Mouse (Mus musculus) CH12F3 (cell line): ENCODE data around the gene Chmp2a.
"Not testable (repeated sequence)": the region's sequence is repeated elsewhere in the genome, so short reads cannot be mapped to it uniquely, and the experiment has no call there.

Experiments used
- in situ Hi-C: fragments of 300-500 bp; cut with MboI; formaldehyde crosslinking; loops from 2 replicates; pipeline ENCODE4 v1.14.3; 2020; ENCODE audit warnings: low sequenced_read_pairs

Gene Chmp2a

DNA sequence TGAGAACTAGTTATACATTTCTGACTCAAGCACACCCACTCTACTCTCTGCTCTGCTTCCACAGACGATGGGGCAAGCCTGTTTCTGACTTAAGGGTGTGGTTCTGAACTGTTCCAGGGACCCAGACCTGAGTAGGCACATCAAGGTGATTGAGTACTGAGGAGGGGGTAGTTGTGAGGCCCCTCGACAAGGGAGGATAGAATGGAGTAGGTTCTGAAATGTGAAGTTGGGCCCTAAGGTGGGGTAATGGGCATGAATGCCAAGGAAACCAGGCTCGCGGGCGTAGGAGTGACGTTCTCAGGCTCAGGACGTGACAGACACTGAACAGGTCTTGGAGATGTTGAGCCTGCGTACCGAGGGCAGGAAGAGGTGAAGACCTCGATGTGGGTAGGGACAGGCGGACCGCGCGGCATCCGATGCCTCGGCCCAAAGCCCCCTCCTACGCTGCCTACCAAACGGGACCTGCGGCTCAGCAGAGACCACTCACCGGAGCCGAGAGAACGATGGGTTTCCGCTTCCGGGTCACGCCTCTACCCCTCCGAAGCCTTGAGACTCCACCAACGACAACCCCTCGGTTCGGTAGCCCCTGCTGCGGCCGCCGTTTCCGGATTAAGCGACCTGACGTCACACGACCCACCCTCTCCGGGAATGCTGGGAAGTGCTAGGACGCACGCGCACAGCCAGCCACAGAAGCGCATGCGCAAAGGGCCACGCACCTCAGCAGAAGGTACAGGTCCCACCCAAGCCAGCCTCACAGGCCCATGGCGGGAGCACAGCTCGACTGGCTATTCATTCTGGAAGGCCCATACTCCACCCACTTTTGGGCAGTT is at the start of gene Chmp2a:
TSS of gene Chmp2a (minus strand) at position 660 of the 830 bp plus-strand sequence.
- in situ Hi-C loops, result no loop called here

DNA sequence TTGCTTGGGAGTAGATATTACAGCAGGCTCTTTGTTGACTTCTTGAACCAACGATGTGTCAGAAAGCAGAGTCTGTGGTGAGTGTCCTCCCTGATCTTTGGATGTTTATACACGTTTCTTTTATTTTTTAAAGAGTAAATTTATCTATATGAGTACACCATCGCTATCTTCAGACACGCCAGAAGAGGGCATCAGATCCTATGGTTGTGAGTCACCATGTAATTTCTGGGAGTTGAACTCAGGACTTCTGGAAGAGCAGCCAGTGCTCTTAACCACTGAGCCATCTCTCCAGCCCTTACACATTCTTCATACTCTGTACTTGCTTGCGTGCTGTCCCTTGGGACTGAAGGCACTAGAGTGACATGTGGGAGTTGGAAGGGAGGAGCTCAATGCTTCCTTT is 37.7 kb upstream of the Chmp2a start:
- in situ Hi-C loops, result no loop called here

DNA sequence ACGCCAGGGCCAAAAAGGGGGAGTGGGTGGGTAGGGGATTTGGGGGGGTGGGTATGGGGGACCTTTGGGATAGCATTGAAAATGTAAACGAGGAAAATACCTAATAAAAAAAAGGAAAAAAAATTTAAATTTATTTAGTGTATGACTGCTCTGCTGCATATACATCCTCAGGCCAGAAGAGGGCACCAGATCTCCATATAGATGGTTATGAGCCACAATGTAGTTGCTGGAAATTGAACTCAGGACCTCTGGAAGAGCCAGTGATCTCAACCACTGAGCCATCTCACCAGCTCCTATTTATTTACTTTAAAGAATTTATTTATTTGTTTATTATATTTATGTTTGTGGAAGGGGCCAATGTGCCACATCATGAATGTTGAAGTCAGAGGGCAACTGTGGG is 28.8 kb upstream of the Chmp2a start:
- in situ Hi-C loops, result not testable (repeated sequence)

DNA sequence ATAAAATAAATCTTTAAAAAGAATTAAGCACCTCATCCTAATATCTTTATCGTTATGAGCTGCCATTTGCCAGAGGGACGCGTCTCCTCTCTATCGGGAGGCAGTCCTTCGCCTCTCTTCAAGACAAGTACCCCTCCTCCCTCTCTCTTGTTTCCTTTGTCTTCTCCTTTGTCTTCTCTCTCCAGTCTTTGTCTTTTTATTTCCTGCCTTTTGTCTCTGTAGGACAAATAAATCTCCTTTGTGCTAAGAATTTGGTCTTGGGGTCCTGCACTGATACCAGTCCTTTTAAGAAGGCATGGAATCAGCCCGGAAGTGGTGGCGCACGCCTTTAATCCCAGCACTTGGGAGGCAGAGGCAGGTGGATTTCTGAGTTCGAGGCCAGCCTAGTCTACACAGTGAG is 24.9 kb upstream of the Chmp2a start:
- in situ Hi-C loops, result no loop called here

DNA sequence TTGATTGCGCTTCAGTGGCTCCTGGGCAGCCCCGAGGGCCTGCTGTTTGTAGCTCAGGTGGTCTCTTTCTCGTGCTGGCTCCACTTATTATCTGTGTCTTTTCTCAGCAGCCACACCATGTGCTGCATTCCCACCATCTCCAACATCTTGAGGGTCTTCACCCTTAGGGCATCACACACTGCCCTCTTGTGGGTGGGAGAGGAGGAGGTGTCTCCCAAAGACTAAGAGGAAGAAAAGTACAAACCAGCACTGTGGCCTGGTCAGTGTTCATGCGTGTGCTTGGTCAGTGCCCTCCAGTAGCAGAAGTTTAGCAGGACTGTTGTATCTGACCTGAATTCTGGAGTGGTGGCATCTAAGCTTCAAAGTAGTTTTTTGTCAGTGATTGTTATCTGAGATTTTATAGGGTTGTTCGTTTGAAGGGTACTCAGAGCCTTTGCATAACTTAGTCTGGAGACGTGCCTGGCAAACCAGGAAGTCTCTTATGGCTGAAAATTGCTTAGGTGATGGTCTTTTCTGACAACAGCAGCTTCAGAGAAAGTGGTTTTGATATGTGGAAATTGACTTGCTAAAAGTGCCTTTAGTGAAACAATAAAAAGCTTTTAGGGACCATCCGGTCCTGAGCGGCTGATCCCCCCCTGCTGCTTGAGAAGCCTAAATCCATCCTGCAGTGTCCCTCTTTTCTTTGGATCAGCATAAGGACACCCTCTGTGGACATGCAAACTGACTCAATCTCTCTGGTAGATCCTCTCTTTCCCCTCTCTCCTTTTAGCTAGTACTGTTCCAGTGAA is 22.5 kb upstream of the Chmp2a start:
- in situ Hi-C loops, result no loop called here

DNA sequence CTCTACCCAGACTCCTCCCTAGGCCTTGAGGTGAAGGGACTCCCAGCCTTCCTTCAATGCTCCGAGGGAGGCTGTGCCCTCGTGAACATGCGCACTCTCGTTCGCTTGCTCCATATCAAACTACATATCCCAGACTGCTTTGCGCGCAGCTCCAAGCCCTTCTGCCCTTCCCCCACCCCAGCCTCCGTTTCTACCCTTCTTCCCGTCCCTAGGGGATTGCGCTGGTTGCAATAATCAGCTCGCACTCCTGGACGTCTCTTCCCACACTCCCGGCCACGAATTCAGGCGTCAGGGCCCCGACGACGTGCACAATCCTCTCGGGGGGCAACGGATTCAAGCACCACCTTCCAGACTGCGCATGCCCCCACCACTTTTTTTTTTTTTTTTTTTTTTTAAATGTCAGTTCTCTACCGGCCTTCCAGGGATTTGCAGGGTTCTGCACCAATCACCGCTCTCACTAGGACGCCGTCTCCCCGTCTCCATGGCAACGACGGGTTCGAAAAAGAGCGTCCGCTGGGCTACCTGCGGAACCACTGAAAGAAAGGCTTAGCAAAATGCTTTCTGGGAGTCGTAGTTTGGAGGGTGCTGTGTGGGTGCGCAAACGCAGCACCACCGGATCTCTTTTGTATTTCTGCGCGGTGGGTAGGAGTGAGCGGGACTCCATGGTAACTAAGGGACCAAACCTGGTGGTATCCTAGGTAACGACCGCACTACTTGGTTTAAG is 19.8 kb upstream of the Chmp2a start, which contains the start of gene Mzf1:
TSS of gene Mzf1 (minus strand) at position 478 of the 724 bp plus-strand sequence.
- in situ Hi-C loops, result no loop called here

DNA sequence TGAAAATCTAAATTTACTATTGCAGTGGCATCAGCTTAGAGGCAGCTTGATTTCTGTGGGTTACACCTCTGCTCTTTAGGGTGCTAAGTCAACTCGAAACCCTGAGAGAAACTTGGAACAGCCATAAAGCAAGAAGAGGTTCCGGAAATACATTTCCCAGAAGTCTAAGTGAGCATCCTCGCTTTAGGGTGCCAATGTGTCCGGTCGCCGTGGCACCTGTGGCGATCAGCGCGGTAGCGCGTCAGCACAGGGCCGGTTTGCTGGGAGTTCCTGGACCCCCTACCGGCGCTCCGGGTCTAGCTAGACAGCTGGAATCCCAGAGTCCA is 19.3 kb upstream of the Chmp2a start:
- in situ Hi-C loops, result no loop called here

DNA sequence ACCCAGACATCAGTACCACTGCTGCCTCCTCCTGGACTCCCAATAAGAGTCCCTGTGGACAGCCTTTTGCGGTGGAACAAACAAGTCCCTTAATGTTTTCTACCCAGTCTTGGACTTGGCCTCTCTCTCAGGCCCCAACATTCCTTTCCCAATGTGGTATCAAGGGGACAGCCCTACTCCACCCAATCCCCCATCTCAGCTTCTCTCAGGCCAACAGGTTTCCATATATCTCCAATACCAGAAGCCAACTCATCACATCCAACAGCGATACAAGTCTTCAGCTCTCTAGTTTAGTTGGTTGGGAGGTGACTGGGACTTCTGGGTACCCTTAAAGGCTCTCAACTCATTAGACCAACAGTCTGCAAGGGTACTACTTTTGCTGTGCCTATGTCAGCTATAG is 18.9 kb upstream of the Chmp2a start:
- in situ Hi-C loops, result no loop called here

DNA sequence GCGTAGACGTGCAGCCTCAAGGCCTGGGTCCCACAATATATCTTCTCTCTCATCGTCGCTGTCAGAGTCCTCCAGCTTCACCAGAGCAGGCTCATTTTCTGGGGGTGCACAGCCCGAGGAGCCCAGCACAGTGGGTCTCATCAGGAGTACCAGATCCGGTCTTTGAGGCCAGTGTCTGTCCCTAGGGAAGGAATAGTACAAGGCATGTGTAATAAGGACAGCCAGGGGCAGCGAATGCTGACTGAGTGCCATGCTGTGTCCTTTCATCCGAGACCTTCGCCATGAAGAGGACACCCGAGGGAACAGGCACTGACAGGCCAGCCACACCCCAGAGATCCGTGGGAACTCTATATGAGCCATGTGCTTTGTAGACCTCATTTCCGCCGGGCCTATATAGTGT is 18.4 kb upstream of the Chmp2a start:
- in situ Hi-C loops, result no loop called here

DNA sequence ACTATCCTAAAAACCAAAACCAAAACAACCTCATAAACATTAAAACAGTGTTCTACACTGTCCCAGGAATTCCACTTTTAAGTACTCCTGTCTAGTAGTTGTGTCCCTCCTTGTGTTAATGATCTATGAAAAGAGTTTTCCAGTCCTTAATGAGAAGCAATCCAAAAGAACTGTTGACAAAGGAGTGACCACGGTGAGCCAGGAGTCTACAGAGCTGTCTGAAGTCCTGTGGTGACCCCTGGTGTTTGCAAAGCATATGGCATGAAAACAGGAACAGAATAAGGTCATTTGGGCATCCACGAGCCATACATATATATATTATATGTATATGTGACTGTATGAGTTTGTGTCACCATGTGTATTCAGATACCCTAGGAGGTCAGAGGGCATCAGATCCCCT is 11.5 kb upstream of the Chmp2a start:
- in situ Hi-C loops, result no loop called here

DNA sequence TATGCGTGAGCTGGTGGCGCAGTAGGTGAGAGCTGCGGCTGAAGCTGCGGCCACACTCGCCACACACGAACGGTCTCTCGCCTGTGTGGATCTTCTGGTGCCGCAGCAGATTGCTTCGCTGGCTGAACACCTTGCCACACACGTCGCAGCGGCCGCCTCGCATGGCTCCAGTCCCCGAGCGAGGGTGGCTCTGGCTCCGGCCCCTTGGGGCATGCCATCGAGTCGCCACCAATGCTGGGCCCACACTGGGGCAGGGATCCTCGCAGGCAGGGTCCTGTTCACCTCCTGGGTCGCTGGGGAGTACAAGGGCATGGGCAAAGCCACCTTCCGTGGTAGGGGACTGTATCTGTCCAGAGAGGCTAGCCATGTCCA is 9.6 kb upstream of the Chmp2a start:
- in situ Hi-C loops, result no loop called here

DNA sequence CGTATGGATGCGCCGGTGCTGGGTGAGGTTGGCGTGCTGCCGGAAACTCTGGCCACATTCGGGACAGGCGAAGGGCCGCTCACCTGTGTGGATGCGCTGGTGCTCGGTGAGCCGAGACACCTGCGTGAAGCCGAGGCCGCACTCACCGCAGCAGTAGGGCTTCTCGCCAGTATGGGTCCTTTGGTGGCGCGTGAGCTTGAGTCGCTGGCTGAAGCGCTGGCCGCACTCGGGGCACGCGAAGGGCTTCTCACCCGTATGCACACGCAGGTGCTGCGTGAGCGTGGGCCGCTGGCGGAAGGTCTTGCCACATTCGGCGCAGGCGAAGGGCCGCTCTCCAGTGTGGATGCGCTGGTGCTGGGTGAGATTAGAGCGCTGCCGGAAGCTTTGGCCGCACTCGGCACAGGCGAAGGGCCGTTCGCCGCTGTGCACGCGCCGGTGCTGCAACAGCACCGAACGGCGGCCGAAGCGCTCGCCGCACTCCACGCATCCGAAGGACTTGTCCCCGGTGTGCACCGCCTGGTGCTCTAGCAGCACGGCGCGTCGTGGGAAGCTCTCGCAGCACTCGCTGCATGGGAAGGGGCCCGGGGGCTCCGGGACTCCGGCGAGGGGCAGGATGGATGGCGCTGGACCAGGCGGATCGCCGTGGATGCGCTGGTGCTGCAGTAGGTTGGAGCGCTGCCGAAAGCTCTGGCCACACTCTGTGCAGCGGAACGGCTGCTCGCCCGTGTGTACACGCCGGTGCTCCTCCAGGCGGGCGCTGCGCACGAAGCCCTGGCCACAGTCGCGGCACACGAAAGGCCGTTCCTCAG is 9.0 kb upstream of the Chmp2a start:
- in situ Hi-C loops, result no loop called here

DNA sequence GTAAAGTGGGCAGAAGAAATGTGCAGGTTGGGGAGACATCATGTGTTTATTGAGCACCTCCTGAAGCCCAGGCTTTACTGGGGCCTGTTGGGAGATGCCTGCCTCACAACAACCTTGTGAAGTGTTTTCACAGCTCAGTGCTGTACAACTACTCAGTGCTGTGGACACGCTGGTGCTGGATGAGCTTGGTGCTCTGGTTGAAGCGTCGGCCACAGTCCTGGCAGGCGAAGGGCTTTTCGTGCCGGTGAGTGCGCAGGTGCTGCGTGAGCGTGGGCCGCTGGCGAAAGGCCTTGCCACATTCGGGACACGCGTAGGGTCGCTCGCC is 8.5 kb upstream of the Chmp2a start:
- in situ Hi-C loops, result no loop called here

DNA sequence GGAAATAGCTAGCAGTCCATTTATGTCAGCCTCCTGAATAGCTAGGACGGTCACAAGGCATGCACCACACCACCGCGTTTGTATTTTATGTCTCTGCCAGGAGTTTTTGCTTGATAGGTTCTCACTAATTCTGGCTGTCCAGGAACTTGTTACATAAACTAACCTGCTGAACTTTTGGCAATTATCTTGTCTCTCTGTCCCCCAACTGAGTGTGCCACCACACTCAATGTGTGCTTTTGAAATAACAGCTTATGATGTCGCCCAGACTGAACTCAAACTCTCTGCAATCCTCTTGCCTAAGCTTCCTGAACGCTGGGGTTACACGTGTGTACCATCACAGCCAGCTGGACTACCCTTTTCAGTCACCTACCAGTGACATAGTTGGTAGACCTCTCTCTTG is 7.9 kb upstream of the Chmp2a start:
- in situ Hi-C loops, result no loop called here

DNA sequence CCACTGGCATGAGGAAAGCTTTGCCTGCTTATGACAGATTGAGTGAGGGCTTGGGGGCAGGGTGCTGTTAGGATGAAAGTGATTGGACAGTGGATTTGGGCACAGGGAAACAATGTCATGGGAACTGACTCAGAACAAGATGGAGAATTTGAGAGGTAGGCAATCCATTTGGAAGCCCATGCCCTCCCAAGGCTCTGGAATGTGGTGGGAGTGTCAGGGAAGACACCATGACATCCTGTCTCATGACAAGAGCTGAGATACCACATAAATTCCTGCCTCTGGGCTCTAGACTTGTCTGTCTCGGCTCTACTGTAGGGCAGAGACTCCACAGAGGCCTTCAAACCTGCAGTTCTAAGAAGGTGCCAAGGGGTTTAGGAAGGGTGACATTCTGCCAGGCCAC is 6.6 kb upstream of the Chmp2a start:
- in situ Hi-C loops, result no loop called here

DNA sequence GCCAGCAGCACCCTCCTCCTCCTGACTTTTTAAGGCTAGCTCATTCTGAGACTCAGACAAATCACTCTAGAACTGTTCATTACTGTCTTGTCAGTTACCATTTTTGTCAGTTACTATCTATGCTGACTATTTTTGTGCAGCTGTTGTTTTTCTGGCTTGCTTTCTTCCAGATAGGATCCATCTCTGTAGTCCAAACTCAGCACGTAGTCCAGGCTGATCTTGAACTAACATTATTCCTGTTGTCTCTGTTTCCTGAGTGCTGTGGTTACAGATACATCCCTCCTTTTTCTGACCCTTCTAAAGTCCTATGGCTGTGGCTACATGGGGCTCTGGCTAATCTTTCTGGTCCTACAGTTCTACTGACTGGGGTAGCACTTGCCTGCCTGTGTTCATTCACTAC is 4.6 kb upstream of the Chmp2a start:
- in situ Hi-C loops, result no loop called here

DNA sequence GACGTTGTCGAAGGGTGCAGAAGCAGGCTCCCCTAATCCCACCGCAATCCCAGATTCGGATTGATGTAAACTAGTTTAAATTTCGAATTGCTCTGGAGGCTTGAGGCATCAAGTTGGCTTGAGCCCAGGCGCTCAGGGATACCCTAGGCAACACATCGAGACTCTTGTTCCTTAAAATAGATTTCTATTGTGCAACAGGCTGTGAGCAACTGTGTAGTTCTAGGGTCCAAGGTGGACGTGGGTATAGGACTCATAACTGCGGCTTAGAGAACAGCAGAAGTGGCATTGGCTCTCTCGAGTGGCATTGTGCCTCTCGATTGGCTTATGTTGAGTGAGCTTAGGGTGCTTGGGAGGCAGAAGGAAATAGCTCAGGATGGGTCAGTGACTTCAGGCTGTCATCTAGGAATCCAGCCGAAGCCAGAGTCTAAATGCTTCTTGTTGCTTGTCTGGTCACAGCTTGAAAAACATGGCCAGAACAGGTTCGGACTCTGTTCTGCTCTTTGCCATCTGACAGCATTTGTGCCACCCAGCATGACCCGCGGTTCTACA is 4.1 kb upstream of the Chmp2a start:
- in situ Hi-C loops, result no loop called here

DNA sequence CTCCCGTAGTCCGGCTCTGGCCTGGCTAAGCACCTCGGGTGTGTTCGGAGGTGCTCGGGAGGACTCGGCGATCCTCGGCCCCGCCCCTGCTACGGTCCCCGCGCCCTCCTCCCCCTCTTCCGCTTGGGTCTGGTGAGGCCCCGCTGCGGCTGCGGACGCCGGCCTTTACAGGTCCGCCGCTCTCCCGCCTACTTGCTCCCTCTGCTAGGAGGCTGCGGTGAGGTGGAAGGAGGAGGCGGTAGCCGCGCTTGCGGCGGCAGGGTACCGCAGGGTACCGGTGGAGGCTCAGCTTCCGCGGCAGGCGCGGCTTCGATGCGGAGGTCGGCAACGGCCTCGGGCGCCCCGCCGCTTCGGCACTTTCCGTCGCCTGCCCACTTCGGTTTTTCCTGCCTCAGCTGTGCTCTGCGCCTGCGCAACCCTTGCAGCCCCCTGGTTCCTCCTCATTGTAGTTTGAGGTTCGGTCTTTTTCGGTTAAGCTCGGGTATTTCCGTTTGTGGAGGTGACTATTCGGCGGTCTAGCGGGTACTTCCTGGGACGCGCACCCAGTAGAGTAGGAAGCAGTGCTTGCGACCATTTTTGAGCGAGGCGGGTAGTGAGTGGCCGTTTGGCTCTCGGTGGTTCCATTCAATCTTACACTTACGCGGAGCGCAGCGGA is 3.4 kb upstream of the Chmp2a start, which contains the start of gene Ube2m:
TSS of gene Ube2m (minus strand) at position 375 of the 655 bp plus-strand sequence.
- in situ Hi-C loops, result no loop called here

DNA sequence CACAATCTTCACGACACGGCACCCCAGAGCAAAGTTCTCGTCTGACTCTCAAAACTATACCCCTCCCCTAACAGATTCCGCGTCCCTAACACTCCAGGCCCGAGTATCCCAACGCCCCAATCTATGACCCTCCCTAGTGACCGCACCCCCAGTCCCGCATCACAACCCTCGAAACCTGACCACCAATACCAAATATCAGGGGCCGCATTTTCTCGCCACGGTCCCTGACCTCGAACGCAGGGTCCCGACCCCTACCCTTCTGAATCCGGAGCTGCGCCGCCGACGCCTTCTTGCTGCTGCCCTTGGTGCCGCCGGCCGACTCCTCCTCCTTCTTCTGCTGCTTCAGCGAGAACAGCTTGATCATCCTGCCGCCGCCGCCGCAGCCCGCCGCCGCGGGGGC is 2.8 kb upstream of the Chmp2a start:
- in situ Hi-C loops, result no loop called here

DNA sequence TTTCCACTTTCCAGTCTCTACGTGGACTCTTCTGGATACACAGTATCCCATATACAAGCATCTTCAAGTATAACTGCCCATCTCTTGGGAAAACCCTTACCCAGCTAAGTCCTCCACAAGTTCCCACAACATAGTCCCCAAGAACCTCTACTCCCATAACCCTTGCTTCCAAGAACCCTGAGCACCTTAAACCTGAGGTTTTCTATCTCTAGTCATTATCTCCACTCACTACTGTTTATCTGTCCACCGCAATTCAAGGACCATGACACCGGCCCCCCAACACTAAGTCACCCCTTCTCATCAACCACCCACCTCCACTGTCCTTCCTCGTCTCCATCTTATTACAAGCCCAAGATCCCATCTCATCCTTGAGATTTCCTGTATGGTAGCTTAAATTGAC is 2.2 kb upstream of the Chmp2a start:
- in situ Hi-C loops, result no loop called here
